Mouse (Mus musculus): Measurements from ENCODE around the gene Ccnl2. TPM values are rescaled to one million over a fixed set of nuclear protein-coding genes. Genes with fewer than 3 reads are reported as not detected.
A peak's percentile ranks its signal among the peaks of the same experiment; 100 is the strongest.
"Not testable (repeated sequence)": the region's sequence is repeated elsewhere in the genome, so short reads cannot be mapped to it uniquely, and the experiment has no call there.

Ccnl2 gene
- polyA plus RNA-seq, 1 experiment from 2014 or later = 150 TPM

GRCm38 (mm10) chr4:155777816-155778215 is 34.5 kb upstream of the Ccnl2 start:
- 75% methylated on average over 2 of the region's 2 CpGs for WGBS
- H3K36me3 ChIP-seq = no peaks in the 10 kb centered on the region
- no peak overlapping the region for H3K27ac ChIP-seq
- H3K9me3 ChIP-seq = no peaks in the 10 kb centered on the region
- no peak overlapping the region for H3K4me3 ChIP-seq
- DNase-seq (ENCODE audit: low spot score) = no peak
- peaks cover 32% of the 10 kb centered on the region for H3K27me3 ChIP-seq (ENCODE audit: insufficient read depth, poor library complexity, severe bottlenecking)
- peaks cover 47% of the 10 kb centered on the region for H3K4me1 ChIP-seq

- peaks cover 45% of the 10 kb centered on the region for H3K4me1 ChIP-seq
- H3K9me3 ChIP-seq = no peaks in the 10 kb centered on the region
- H3K27ac ChIP-seq = no peak overlapping the region; the same call in 1 of the 2 replicates
- DNase-seq (ENCODE audit: low spot score) = no peak
- peaks cover 15% of the 10 kb centered on the region for H3K27me3 ChIP-seq (ENCODE audit: insufficient read depth, poor library complexity, severe bottlenecking)
- 84% methylated on average over 4 of the region's 4 CpGs for WGBS
- no peaks in the 10 kb centered on the region for H3K36me3 ChIP-seq
- H3K4me3 ChIP-seq = no peak overlapping the region
Observed at GRCm38 (mm10) chr4:155779498-155779897, 32.8 kb upstream of the Ccnl2 start.

GRCm38 (mm10) chr4:155780895-155781294 is 31.4 kb upstream of the Ccnl2 start:
- DNase-seq (ENCODE audit: low spot score) = no peak
- H3K4me3 ChIP-seq = no peak overlapping the region
- H3K9me3 ChIP-seq = no peaks in the 10 kb centered on the region
- peaks cover 42% of the 10 kb centered on the region for H3K4me1 ChIP-seq
- H3K36me3 ChIP-seq = no peaks in the 10 kb centered on the region
- 19% methylated on average over 6 of the region's 6 CpGs for WGBS
- H3K27me3 ChIP-seq (ENCODE audit: insufficient read depth, poor library complexity, severe bottlenecking) = peaks cover 2% of the 10 kb centered on the region; the same call in 1 of the 2 replicates
- peak overlapping the region; percentile 56 for H3K27ac ChIP-seq

- Histone ChIP-seq H3K4me3 (peak overlapping the region; percentile 71), H3K27ac (peak overlapping the region; percentile 93), H3K36me3 (no peaks in the 10 kb centered on the region), H3K27me3 (ENCODE audit: insufficient read depth, poor library complexity, severe bottlenecking) (no peaks in the 10 kb centered on the region), H3K9me3 (no peaks in the 10 kb centered on the region), H3K4me1 (peaks cover 27% of the 10 kb centered on the region)
- WGBS = 41% methylated on average over 16 of the region's 16 CpGs
- no peak for DNase-seq (ENCODE audit: low spot score)
Observed at GRCm38 (mm10) chr4:155783486-155784080, 28.7 kb upstream of the Ccnl2 start.

GRCm38 (mm10) chr4:155784081-155784701 is 28.1 kb upstream of the Ccnl2 start:
- Histone ChIP-seq H3K9me3 (no peaks in the 10 kb centered on the region), H3K4me3 (peak overlapping the region; percentile 71), H3K36me3 (no peaks in the 10 kb centered on the region), H3K27me3 (ENCODE audit: insufficient read depth, poor library complexity, severe bottlenecking) (no peaks in the 10 kb centered on the region), H3K27ac (peak overlapping the region; percentile 93), H3K4me1 (peaks cover 27% of the 10 kb centered on the region)
- under 1% methylated on average over 52 of the region's 52 CpGs for WGBS
- DNase-seq (ENCODE audit: low spot score) = peak; percentile 93

GRCm38 (mm10) chr4:155785246-155785645 is 27.0 kb upstream of the Ccnl2 start:
- H3K27ac ChIP-seq = peak overlapping the region; percentile 93; the same call in 1 of the 2 replicates

GRCm38 (mm10) chr4:155785819-155786218 is 26.5 kb upstream of the Ccnl2 start, which contains the start of gene Tmem88b:
Gene Tmem88b (minus strand): TSS chr4:155785874.
- 32% methylated on average over 5 of the region's 5 CpGs for WGBS

More at GRCm38 (mm10) chr4:155785246-155785645, 27.0 kb upstream of the Ccnl2 start:
- no peak for DNase-seq (ENCODE audit: low spot score)
- Histone ChIP-seq H3K36me3 (no peaks in the 10 kb centered on the region), H3K4me1 (peaks cover 25% of the 10 kb centered on the region), H3K4me3 (peak overlapping the region; percentile 71; the same call in 1 of the 2 replicates), H3K9me3 (no peaks in the 10 kb centered on the region), H3K27me3 (ENCODE audit: insufficient read depth, poor library complexity, severe bottlenecking) (0 out of 2 replicates have a peak, but pooled peaks cover 2% of the 10 kb centered on the region)
- 69% methylated on average over 10 of the region's 10 CpGs for WGBS

GRCm38 (mm10) chr4:155788300-155788699 is 24.0 kb upstream of the Ccnl2 start:
- WGBS = 64% methylated on average over 3 of the region's 3 CpGs
- Histone ChIP-seq H3K27me3 (ENCODE audit: insufficient read depth, poor library complexity, severe bottlenecking) (peaks cover 25% of the 10 kb centered on the region), H3K4me1 (peaks cover 20% of the 10 kb centered on the region), H3K27ac (no peak overlapping the region), H3K4me3 (no peak overlapping the region), H3K9me3 (no peaks in the 10 kb centered on the region), H3K36me3 (no peaks in the 10 kb centered on the region)
- DNase-seq (ENCODE audit: low spot score) = no peak

More at GRCm38 (mm10) chr4:155785819-155786218, 26.5 kb upstream of the Ccnl2 start, which contains the start of gene Tmem88b:
- DNase-seq (ENCODE audit: low spot score) = no peak
- Histone ChIP-seq H3K36me3 (no peaks in the 10 kb centered on the region), H3K4me1 (peaks cover 22% of the 10 kb centered on the region), H3K27ac (peak within 1 kb of the TSS; percentile 93), H3K27me3 (ENCODE audit: insufficient read depth, poor library complexity, severe bottlenecking) (peaks cover 8% of the 10 kb centered on the region; the same call in 1 of the 2 replicates), H3K9me3 (no peaks in the 10 kb centered on the region), H3K4me3 (peak within 1 kb of the TSS; percentile 71)

GRCm38 (mm10) chr4:155788833-155789232 is 23.5 kb upstream of the Ccnl2 start:
- H3K27me3 ChIP-seq (ENCODE audit: insufficient read depth, poor library complexity, severe bottlenecking) = peaks cover 25% of the 10 kb centered on the region
- not testable (repeated sequence) for H3K27ac ChIP-seq; DNase-seq (ENCODE audit: low spot score); H3K36me3 ChIP-seq; H3K9me3 ChIP-seq; H3K4me3 ChIP-seq
- 75% methylated on average over 4 of the region's 4 CpGs for WGBS
- H3K4me1 ChIP-seq = peaks cover 20% of the 10 kb centered on the region

GRCm38 (mm10) chr4:155790021-155790489 is 22.2 kb upstream of the Ccnl2 start, which contains the start of gene Ankrd65:
Gene Ankrd65 (plus strand): TSS chr4:155790439.
- no peak for DNase-seq (ENCODE audit: low spot score)
- H3K9me3 ChIP-seq = no peaks in the 10 kb centered on the region
- WGBS = 87% methylated on average over 3 of the region's 3 CpGs
- H3K36me3 ChIP-seq = no peaks in the 10 kb centered on the region
- no peak within 1 kb of the TSS for H3K4me3 ChIP-seq
- H3K27ac ChIP-seq = peak within 1 kb of the TSS; percentile 48; the same call in 1 of the 2 replicates
- H3K27me3 ChIP-seq (ENCODE audit: insufficient read depth, poor library complexity, severe bottlenecking) = peaks cover 25% of the 10 kb centered on the region
- H3K4me1 ChIP-seq = peaks cover 11% of the 10 kb centered on the region

GRCm38 (mm10) chr4:155790650-155791161 is 21.6 kb upstream of the Ccnl2 start:
- 54% methylated on average over 3 of the region's 3 CpGs for WGBS
- peak overlapping the region; percentile 22; the same call in 1 of the 2 replicates for H3K27ac ChIP-seq
- no peak overlapping the region for H3K4me3 ChIP-seq
- H3K4me1 ChIP-seq = peaks cover 6% of the 10 kb centered on the region; the same call in 1 of the 2 replicates
- no peaks in the 10 kb centered on the region for H3K36me3 ChIP-seq
- peaks cover 25% of the 10 kb centered on the region for H3K27me3 ChIP-seq (ENCODE audit: insufficient read depth, poor library complexity, severe bottlenecking)
- no peaks in the 10 kb centered on the region for H3K9me3 ChIP-seq
- no peak for DNase-seq (ENCODE audit: low spot score)

GRCm38 (mm10) chr4:155791240-155791933 is 20.9 kb upstream of the Ccnl2 start:
- 0 out of 2 replicates have a peak, but pooled peaks cover 6% of the 10 kb centered on the region for H3K4me1 ChIP-seq
- peaks cover 25% of the 10 kb centered on the region for H3K27me3 ChIP-seq (ENCODE audit: insufficient read depth, poor library complexity, severe bottlenecking)
- DNase-seq (ENCODE audit: low spot score) = no peak
- no peak overlapping the region for H3K4me3 ChIP-seq
- WGBS = 64% methylated on average over 24 of the region's 24 CpGs
- no peaks in the 10 kb centered on the region for H3K36me3 ChIP-seq
- H3K27ac ChIP-seq = 0 out of 2 replicates have a peak overlapping the region, but pooled peaks have one; percentile 48
- H3K9me3 ChIP-seq = no peaks in the 10 kb centered on the region
